Mouse (Mus musculus) intestine, embryonic 14.5 days (tissue): Measurements from ENCODE around the gene Nrcam. TPM values are rescaled to one million over a fixed set of nuclear protein-coding genes. Genes with fewer than 3 reads are reported as not detected.

Experiments used
- ATAC-seq: fragments of 200-750 bp; cut with Nextera tagmentation; replicated peaks from 2 replicates; pipeline ENCODE4 v1.8.0; 2017; ENCODE audit warnings: low read depth, moderate number of reproducible peaks, moderate TSS enrichment, moderate library complexity; ENCODE audit not compliant: low FRiP score, low TSS enrichment
- DNase-seq: peaks from one replicate; pipeline ENCODE4 v3.0.0-alpha.2; 2018; ENCODE audit warnings: low spot score
- H3K27ac ChIP-seq: fragments of 300-500 bp; sonication (generic); 2 replicates; pipeline ENCODE4 v1.5.1; 2014; ENCODE audit warnings: low read depth, mild to moderate bottlenecking, control low read depth
- H3K27me3 ChIP-seq: fragments of 300-500 bp; sonication (generic); replicated peaks from 2 replicates; pipeline ENCODE4 v1.6.1; 2014; ENCODE audit warnings: low read length, control low read depth; ENCODE audit not compliant: control insufficient read depth, insufficient read depth
- H3K36me3 ChIP-seq: fragments of 300-500 bp; sonication (generic); 2 replicates; pipeline ENCODE4 v1.6.1; 2014; ENCODE audit warnings: low read length, control low read depth; ENCODE audit not compliant: control insufficient read depth, insufficient read depth
- H3K4me1 ChIP-seq: fragments of 300-500 bp; sonication (generic); replicated peaks from 2 replicates; pipeline ENCODE4 v1.6.1; 2014; ENCODE audit warnings: low read length, control low read depth, mixed read lengths; ENCODE audit not compliant: control insufficient read depth, insufficient read depth
- H3K4me2 ChIP-seq: fragments of 300-500 bp; sonication (generic); 2 replicates; pipeline ENCODE4 v1.6.1; 2014; ENCODE audit warnings: low read length
- H3K4me3 ChIP-seq: fragments of 300-500 bp; sonication (generic); 2 replicates; pipeline ENCODE4 v1.5.1; 2014; ENCODE audit warnings: low read depth, low read length, control low read depth, mixed read lengths
- H3K9ac ChIP-seq: fragments of 300-500 bp; sonication (generic); 2 replicates; pipeline ENCODE4 v1.6.1; 2014; ENCODE audit warnings: mild to moderate bottlenecking, low read length
- H3K9me3 ChIP-seq: fragments of 300-500 bp; sonication (generic); 2 replicates; pipeline ENCODE4 v1.6.1; 2016; ENCODE audit warnings: low read length, control low read depth; ENCODE audit not compliant: control insufficient read depth
- WGBS: fragments of 180-500 bp; shearing (Covaris S2); extraction: QIAGEN DNeasy Blood & Tissue Kit; methylation state at CpG from one replicate; pipeline ENCODE4 v1.1.7; 2014; 5-methylcytosine and 5-hydroxymethylcytosine counted together
- polyA plus RNA-seq: library from polyadenylated mRNA; unstranded; fragments of >200 nt; fragmentation: Nextera tagmentation; extraction: Ambion mirVana; gene quantifications from 2 replicates; pipeline ENCODE4 v1.2.1, GENCODE M21; 2014

Gene Nrcam
- polyA plus RNA-seq, 1 experiment from 2014 or later = 5.2 TPM

GRCm38 (mm10) chr12:44501807-44502487, 173.3 kb downstream of the Nrcam start:
- ATAC-seq = no peak

GRCm38 (mm10) chr12:44503737-44504136, 175.1 kb downstream of the Nrcam start:
- no peaks in the 10 kb centered on the region for H3K9me3 ChIP-seq
- no peak overlapping the region for H3K4me3 ChIP-seq
- DNase-seq = no peak
- no peak for ATAC-seq
- no peaks in the 10 kb centered on the region for H3K27me3 ChIP-seq
- H3K4me2 ChIP-seq = no peak overlapping the region
- WGBS = 88% methylated on average over 4 of the region's 4 CpGs
- H3K36me3 ChIP-seq = no peaks in the 10 kb centered on the region
- no peak overlapping the region for H3K9ac ChIP-seq
- no peak overlapping the region for H3K27ac ChIP-seq
- H3K4me1 ChIP-seq = no peaks in the 10 kb centered on the region

More at GRCm38 (mm10) chr12:44501807-44502487, 173.3 kb downstream of the Nrcam start:
- 71% methylated on average over 5 of the region's 5 CpGs for WGBS
- H3K9me3 ChIP-seq = no peaks in the 10 kb centered on the region
- H3K9ac ChIP-seq = no peak overlapping the region
- no peak for DNase-seq
- H3K27ac ChIP-seq = no peak overlapping the region
- no peaks in the 10 kb centered on the region for H3K36me3 ChIP-seq
- H3K4me2 ChIP-seq = no peak overlapping the region
- no peaks in the 10 kb centered on the region for H3K4me1 ChIP-seq
- no peaks in the 10 kb centered on the region for H3K27me3 ChIP-seq
- no peak overlapping the region for H3K4me3 ChIP-seq

GRCm38 (mm10) chr12:44508635-44509034, 179.9 kb downstream of the Nrcam start:
- ATAC-seq (no peak), DNase-seq (no peak)
- Histone ChIP-seq H3K4me3 (no peak overlapping the region), H3K9ac (no peak overlapping the region), H3K27me3 (no peaks in the 10 kb centered on the region), H3K4me1 (no peaks in the 10 kb centered on the region), H3K9me3 (no peaks in the 10 kb centered on the region), H3K36me3 (no peaks in the 10 kb centered on the region), H3K4me2 (no peak overlapping the region), H3K27ac (no peak overlapping the region)
- WGBS = 80% methylated on average over 3 of the region's 3 CpGs

- WGBS = 79% methylated on average over 4 of the region's 4 CpGs
- H3K4me3 ChIP-seq = no peak overlapping the region
- no peaks in the 10 kb centered on the region for H3K36me3 ChIP-seq
- ATAC-seq = no peak
- no peak overlapping the region for H3K4me2 ChIP-seq
- no peaks in the 10 kb centered on the region for H3K4me1 ChIP-seq
- no peaks in the 10 kb centered on the region for H3K27me3 ChIP-seq
- no peak for DNase-seq
- no peak overlapping the region for H3K9ac ChIP-seq
- H3K27ac ChIP-seq = no peak overlapping the region
- H3K9me3 ChIP-seq = no peaks in the 10 kb centered on the region
Measured at GRCm38 (mm10) chr12:44509406-44510104, 180.9 kb downstream of the Nrcam start.

- Histone ChIP-seq H3K9me3 (no peaks in the 10 kb centered on the region), H3K27me3 (no peaks in the 10 kb centered on the region), H3K4me3 (no peak overlapping the region), H3K4me2 (no peak overlapping the region), H3K36me3 (no peaks in the 10 kb centered on the region), H3K9ac (no peak overlapping the region), H3K27ac (no peak overlapping the region), H3K4me1 (no peaks in the 10 kb centered on the region)
- DNase-seq (no peak), ATAC-seq (no peak)
- WGBS = 69% methylated on average over 4 of the region's 4 CpGs
Measured at GRCm38 (mm10) chr12:44515066-44515465, 186.4 kb downstream of the Nrcam start.

- ATAC-seq (no peak), DNase-seq (no peak)
- H3K9me3 ChIP-seq = no peaks in the 10 kb centered on the region
- H3K4me1 ChIP-seq = no peaks in the 10 kb centered on the region
- no peaks in the 10 kb centered on the region for H3K27me3 ChIP-seq
- H3K4me2 ChIP-seq = no peak overlapping the region
- 60% methylated on average over 7 of the region's 7 CpGs for WGBS
- no peak overlapping the region for H3K4me3 ChIP-seq
- H3K9ac ChIP-seq = no peak overlapping the region
- no peaks in the 10 kb centered on the region for H3K36me3 ChIP-seq
- H3K27ac ChIP-seq = no peak overlapping the region
Measured at GRCm38 (mm10) chr12:44519440-44520141, 190.9 kb downstream of the Nrcam start.

- Histone ChIP-seq H3K4me3 (no peak overlapping the region), H3K9me3 (no peaks in the 10 kb centered on the region), H3K4me1 (no peaks in the 10 kb centered on the region), H3K9ac (no peak overlapping the region), H3K27ac (no peak overlapping the region), H3K36me3 (no peaks in the 10 kb centered on the region), H3K4me2 (no peak overlapping the region), H3K27me3 (no peaks in the 10 kb centered on the region)
- DNase-seq (no peak), ATAC-seq (no peak)
- WGBS = 68% methylated on average over 3 of the region's 3 CpGs
Measured at GRCm38 (mm10) chr12:44521496-44521895, 192.8 kb downstream of the Nrcam start.

GRCm38 (mm10) chr12:44524621-44525565, 196.2 kb downstream of the Nrcam start:
- DNase-seq (no peak), ATAC-seq (no peak)
- H3K36me3 ChIP-seq = no peaks in the 10 kb centered on the region
- H3K4me1 ChIP-seq = no peaks in the 10 kb centered on the region
- H3K27ac ChIP-seq = no peak overlapping the region
- H3K9me3 ChIP-seq = no peaks in the 10 kb centered on the region
- no peak overlapping the region for H3K9ac ChIP-seq
- WGBS = 80% methylated on average over 8 of the region's 8 CpGs
- H3K27me3 ChIP-seq = no peaks in the 10 kb centered on the region
- H3K4me2 ChIP-seq = no peak overlapping the region
- H3K4me3 ChIP-seq = no peak overlapping the region
